Mouse (Mus musculus) CH12.LX (cell line): ENCODE results near the gene Samd5.

Source experiments
- CTCF ChIP-seq, 2 experiments: IDR thresholded peaks in 1 of 2; conservative IDR thresholded peaks in 1 of 2; 2 replicates each; pipeline ENCODE4 v1.5.1; 2011 to 2012; ENCODE audit warnings: low read depth in 2 of 2, low read length in 2 of 2, improper control_type of control experiment in 1 of 2, inconsistent platforms in 1 of 2, mild to moderate bottlenecking in 1 of 2, moderate library complexity in 1 of 2
- MAX ChIP-seq: IDR thresholded peaks from 2 replicates; pipeline ENCODE4 v1.6.1; 2011; ENCODE audit warnings: low read length, improper control_type of control experiment
- NRF1 ChIP-seq: IDR thresholded peaks from 2 replicates; pipeline ENCODE4 v1.6.1; 2014; ENCODE audit warnings: low read depth, mild to moderate bottlenecking, inconsistent platforms, low read length, improper control_type of control experiment, moderate library complexity
- POLR2A ChIP-seq: IDR thresholded peaks from 2 replicates; pipeline ENCODE4 v1.6.1; 2011; ENCODE audit warnings: low read depth, mild to moderate bottlenecking, improper control_type of control experiment, low read length
- SIN3A ChIP-seq: IDR thresholded peaks from 2 replicates; pipeline ENCODE4 v1.6.1; 2012; ENCODE audit warnings: low read length, improper control_type of control experiment, inconsistent platforms

DNA sequence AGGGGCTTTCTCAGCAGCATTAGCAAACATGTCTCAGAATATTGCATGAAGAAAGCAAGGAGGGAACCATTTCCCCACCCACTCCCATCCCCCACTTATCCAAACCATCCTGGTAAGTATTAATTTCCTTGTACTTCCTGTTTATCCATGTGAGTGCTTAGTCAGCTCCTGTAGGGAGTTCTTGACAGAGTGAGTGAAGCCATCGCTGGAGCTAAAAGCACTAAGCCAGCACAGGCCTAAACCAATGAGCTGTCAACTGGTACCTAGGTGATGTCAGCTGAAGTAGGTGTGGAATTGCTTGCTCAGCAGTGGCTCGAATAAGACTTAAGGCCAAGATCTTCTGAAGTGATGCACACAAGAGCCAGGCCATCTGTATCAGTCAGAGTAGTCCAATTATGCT, 34.3 kb downstream of the Samd5 start:
- TF ChIP-seq MAX (no peak), POLR2A (no peak), SIN3A (no peak), CTCF (conservative IDR thresholded peaks at IDR 0.05 in 1 of 2, IDR thresholded peaks at IDR 0.05 in 1 of 2; ENCODE audit: low read depth in 2 of 2, low read length in 2 of 2) (no peak), NRF1 (no peak)
